Mouse (Mus musculus) erythroblast, embryonic 14.5 days (primary cell): ENCODE measurements around the gene Plb1.

Experiments
- GATA1 ChIP-seq: IDR thresholded peaks from 2 replicates; pipeline ENCODE4 v1.6.1; 2012; ENCODE audit warnings: low read length, inconsistent platforms, mixed read lengths
- TAL1 ChIP-seq: IDR thresholded peaks from 3 replicates; pipeline ENCODE4 v1.6.1; 2012; ENCODE audit warnings: low read length, inconsistent platforms, mixed read lengths

- TF ChIP-seq TAL1 (no peak), GATA1 (no peak)
Observed at GRCm38 (mm10) chr5:32288021-32288420, 55.5 kb downstream of the Plb1 start.
